Mouse (Mus musculus): ENCODE measurements around the gene Cyb5d1. TPM values are rescaled to one million over a fixed set of nuclear protein-coding genes. Genes with fewer than 3 reads are reported as not detected.

Cyb5d1 gene
- polyA plus RNA-seq, 1 experiment from 2014 or later = 22.1 TPM

GRCm38 (mm10) chr11:69429313-69429712 is 33.9 kb upstream of the Cyb5d1 start:
- Histone ChIP-seq H3K9ac (ENCODE audit: low read length) (no peak overlapping the region), H3K4me2 (ENCODE audit: low read length) (no peak overlapping the region), H3K4me3 (ENCODE audit: control insufficient read depth in 1 of 2, insufficient read depth in 1 of 2, low read depth in 1 of 2, low read length in 2 of 2) (no peak overlapping the region), H3K27me3 (ENCODE audit: control insufficient read depth, insufficient read depth, low read length) (no peaks in the 10 kb centered on the region), H3K9me3 (ENCODE audit: control insufficient read depth, low read length) (no peaks in the 10 kb centered on the region), H3K4me1 (ENCODE audit: control insufficient read depth in 2 of 2, insufficient read depth in 2 of 2, low read length in 2 of 2) (peaks cover 4 to 12% of the 10 kb centered on the region in 2 experiments; a peak in 3 of 4 replicates), H3K27ac (replicated peaks in 1 of 2; ENCODE audit: control insufficient read depth in 1 of 2, insufficient read depth in 1 of 2, low read depth in 2 of 2, low read length in 2 of 2) (no peak overlapping the region), H3K36me3 (ENCODE audit: control insufficient read depth, insufficient read depth, low read length) (no peaks in the 10 kb centered on the region)
- ATAC-seq (ENCODE audit: insufficient number of reproducible peaks, insufficient read depth, low FRiP score, low read depth) = no peak
- 20% methylated on average over 2 of the region's 2 CpGs for WGBS

GRCm38 (mm10) chr11:69428751-69429150 is 33.3 kb upstream of the Cyb5d1 start:
- Histone ChIP-seq H3K27me3 (ENCODE audit: control insufficient read depth, insufficient read depth, low read length) (no peaks in the 10 kb centered on the region), H3K4me2 (ENCODE audit: low read length) (no peak overlapping the region), H3K9me3 (ENCODE audit: control insufficient read depth, low read length) (no peaks in the 10 kb centered on the region), H3K4me1 (ENCODE audit: control insufficient read depth in 2 of 2, insufficient read depth in 2 of 2, low read length in 2 of 2) (peaks cover 4 to 12% of the 10 kb centered on the region in 2 experiments; a peak in 3 of 4 replicates), H3K9ac (ENCODE audit: low read length) (no peak overlapping the region), H3K36me3 (ENCODE audit: control insufficient read depth, insufficient read depth, low read length) (no peaks in the 10 kb centered on the region), H3K4me3 (ENCODE audit: control insufficient read depth in 1 of 2, insufficient read depth in 1 of 2, low read depth in 1 of 2, low read length in 2 of 2) (no peak overlapping the region), H3K27ac (replicated peaks in 1 of 2; ENCODE audit: control insufficient read depth in 1 of 2, insufficient read depth in 1 of 2, low read depth in 2 of 2, low read length in 2 of 2) (no peak overlapping the region)
- WGBS = 19% methylated on average over 4 of the region's 4 CpGs
- ATAC-seq (ENCODE audit: insufficient number of reproducible peaks, insufficient read depth, low FRiP score, low read depth) = no peak

GRCm38 (mm10) chr11:69426246-69426645 is 30.8 kb upstream of the Cyb5d1 start:
- no peak for ATAC-seq (ENCODE audit: insufficient number of reproducible peaks, insufficient read depth, low FRiP score, low read depth)
- peaks cover 17% of the 10 kb centered on the region for H3K27me3 ChIP-seq (ENCODE audit: control insufficient read depth, insufficient read depth, low read length)
- no peak overlapping the region for H3K9ac ChIP-seq (ENCODE audit: low read length)
- H3K27ac ChIP-seq (replicated peaks in 1 of 2; ENCODE audit: control insufficient read depth in 1 of 2, insufficient read depth in 1 of 2, low read depth in 2 of 2, low read length in 2 of 2) = no peak overlapping the region
- no peak overlapping the region for H3K4me2 ChIP-seq (ENCODE audit: low read length)
- no peaks in the 10 kb centered on the region for H3K9me3 ChIP-seq (ENCODE audit: control insufficient read depth, low read length)
- WGBS = 84% methylated on average over 2 of the region's 2 CpGs
- H3K36me3 ChIP-seq (ENCODE audit: control insufficient read depth, insufficient read depth, low read length) = no peaks in the 10 kb centered on the region
- no peak overlapping the region for H3K4me3 ChIP-seq (ENCODE audit: control insufficient read depth in 1 of 2, insufficient read depth in 1 of 2, low read depth in 1 of 2, low read length in 2 of 2)
- H3K4me1 ChIP-seq (ENCODE audit: control insufficient read depth in 2 of 2, insufficient read depth in 2 of 2, low read length in 2 of 2) = peaks cover 6 to 15% of the 10 kb centered on the region in 2 experiments; a peak in 3 of 4 replicates

GRCm38 (mm10) chr11:69423885-69424284 is 28.5 kb upstream of the Cyb5d1 start:
- Histone ChIP-seq H3K36me3 (ENCODE audit: control insufficient read depth, insufficient read depth, low read length) (no peaks in the 10 kb centered on the region), H3K9me3 (ENCODE audit: control insufficient read depth, low read length) (no peaks in the 10 kb centered on the region)
- WGBS = 50% methylated on average over 6 of the region's 6 CpGs

GRCm38 (mm10) chr11:69422842-69423241 is 27.4 kb upstream of the Cyb5d1 start:
- peaks cover 23% of the 10 kb centered on the region for H3K27me3 ChIP-seq (ENCODE audit: control insufficient read depth, insufficient read depth, low read length)
- 84% methylated on average over 10 of the region's 10 CpGs for WGBS
- H3K27ac ChIP-seq (replicated peaks in 1 of 2; ENCODE audit: control insufficient read depth in 1 of 2, insufficient read depth in 1 of 2, low read depth in 2 of 2, low read length in 2 of 2) = no peak overlapping the region
- no peak for ATAC-seq (ENCODE audit: insufficient number of reproducible peaks, insufficient read depth, low FRiP score, low read depth)
- no peaks in the 10 kb centered on the region for H3K36me3 ChIP-seq (ENCODE audit: control insufficient read depth, insufficient read depth, low read length)
- H3K9ac ChIP-seq (ENCODE audit: low read length) = no peak overlapping the region
- H3K4me1 ChIP-seq (ENCODE audit: control insufficient read depth in 2 of 2, insufficient read depth in 2 of 2, low read length in 2 of 2) = peaks cover 14 to 24% of the 10 kb centered on the region in 2 experiments
- no peak overlapping the region for H3K4me2 ChIP-seq (ENCODE audit: low read length)
- H3K9me3 ChIP-seq (ENCODE audit: control insufficient read depth, low read length) = no peaks in the 10 kb centered on the region
- H3K4me3 ChIP-seq (ENCODE audit: control insufficient read depth in 1 of 2, insufficient read depth in 1 of 2, low read depth in 1 of 2, low read length in 2 of 2) = no peak overlapping the region

More at GRCm38 (mm10) chr11:69423885-69424284, 28.5 kb upstream of the Cyb5d1 start:
- Histone ChIP-seq H3K4me2 (ENCODE audit: low read length) (no peak overlapping the region), H3K27ac (replicated peaks in 1 of 2; ENCODE audit: control insufficient read depth in 1 of 2, insufficient read depth in 1 of 2, low read depth in 2 of 2, low read length in 2 of 2) (no peak overlapping the region), H3K9ac (ENCODE audit: low read length) (no peak overlapping the region), H3K4me1 (ENCODE audit: control insufficient read depth in 2 of 2, insufficient read depth in 2 of 2, low read length in 2 of 2) (peaks cover 14 to 28% of the 10 kb centered on the region in 2 experiments), H3K4me3 (ENCODE audit: control insufficient read depth in 1 of 2, insufficient read depth in 1 of 2, low read depth in 1 of 2, low read length in 2 of 2) (no peak overlapping the region), H3K27me3 (ENCODE audit: control insufficient read depth, insufficient read depth, low read length) (peaks cover 23% of the 10 kb centered on the region)
- no peak for ATAC-seq (ENCODE audit: insufficient number of reproducible peaks, insufficient read depth, low FRiP score, low read depth)

- peaks cover 21 to 34% of the 10 kb centered on the region in 2 experiments for H3K4me1 ChIP-seq (ENCODE audit: control insufficient read depth in 2 of 2, insufficient read depth in 2 of 2, low read length in 2 of 2)
Observed at GRCm38 (mm10) chr11:69421131-69421977, 25.9 kb upstream of the Cyb5d1 start.

GRCm38 (mm10) chr11:69420554-69421000 is 25.1 kb upstream of the Cyb5d1 start:
- Histone ChIP-seq H3K27me3 (ENCODE audit: control insufficient read depth, insufficient read depth, low read length) (peaks cover 23% of the 10 kb centered on the region), H3K9ac (ENCODE audit: low read length) (0 out of 2 replicates have a peak overlapping the region, but pooled peaks have one; percentile 72), H3K9me3 (ENCODE audit: control insufficient read depth, low read length) (no peaks in the 10 kb centered on the region), H3K4me1 (ENCODE audit: control insufficient read depth in 2 of 2, insufficient read depth in 2 of 2, low read length in 2 of 2) (peaks cover 21 to 35% of the 10 kb centered on the region in 2 experiments), H3K4me2 (ENCODE audit: low read length) (peak overlapping the region; percentile 82), H3K27ac (replicated peaks in 1 of 2; ENCODE audit: control insufficient read depth in 1 of 2, insufficient read depth in 1 of 2, low read depth in 2 of 2, low read length in 2 of 2) (no peak overlapping the region), H3K4me3 (ENCODE audit: control insufficient read depth in 1 of 2, insufficient read depth in 1 of 2, low read depth in 1 of 2, low read length in 2 of 2) (peak overlapping the region; percentile 46 to 63), H3K36me3 (ENCODE audit: control insufficient read depth, insufficient read depth, low read length) (no peaks in the 10 kb centered on the region)
- ATAC-seq (ENCODE audit: insufficient number of reproducible peaks, insufficient read depth, low FRiP score, low read depth) = no peak
- WGBS = 9% methylated on average over 10 of the region's 10 CpGs

More at GRCm38 (mm10) chr11:69421131-69421977, 25.9 kb upstream of the Cyb5d1 start:
- no peak overlapping the region for H3K27ac ChIP-seq (replicated peaks in 1 of 2; ENCODE audit: control insufficient read depth in 1 of 2, insufficient read depth in 1 of 2, low read depth in 2 of 2, low read length in 2 of 2)
- H3K27me3 ChIP-seq (ENCODE audit: control insufficient read depth, insufficient read depth, low read length) = peaks cover 23% of the 10 kb centered on the region
- WGBS = 19% methylated on average over 25 of the region's 25 CpGs
- peak overlapping the region; percentile 82 for H3K4me2 ChIP-seq (ENCODE audit: low read length)
- H3K36me3 ChIP-seq (ENCODE audit: control insufficient read depth, insufficient read depth, low read length) = no peaks in the 10 kb centered on the region
- ATAC-seq (ENCODE audit: insufficient number of reproducible peaks, insufficient read depth, low FRiP score, low read depth) = no peak
- peak overlapping the region; percentile 46; the same call in 1 of the 2 replicates for H3K9ac ChIP-seq (ENCODE audit: low read length)
- H3K4me3 ChIP-seq (ENCODE audit: control insufficient read depth in 1 of 2, insufficient read depth in 1 of 2, low read depth in 1 of 2, low read length in 2 of 2) = peak overlapping the region in 1 of 2 experiments; percentile 63; a peak in 1 of 4 replicates
- H3K9me3 ChIP-seq (ENCODE audit: control insufficient read depth, low read length) = no peaks in the 10 kb centered on the region

Data from heart, embryonic 14.5 days (tissue).